Mouse (Mus musculus): Measurements from ENCODE around the gene Nfs1. TPM values are rescaled to one million over a fixed set of nuclear protein-coding genes. Genes with fewer than 3 reads are reported as not detected.
"Not testable (repeated sequence)": the region's sequence is repeated elsewhere in the genome, so short reads cannot be mapped to it uniquely, and the experiment has no call there.

Nfs1 gene
- polyA plus RNA-seq, 1 experiment from 2014 or later: 44.5 TPM

- ATAC-seq (ENCODE audit: low read depth); H3K27me3 ChIP-seq (ENCODE audit: control insufficient read depth, insufficient read depth, low read depth, low read length); H3K36me3 ChIP-seq (ENCODE audit: control insufficient read depth, insufficient read depth); H3K9me3 ChIP-seq (replicated peaks; ENCODE audit: control insufficient read depth, low read length): not testable (repeated sequence)
- peak overlapping the region; percentile 88 for H3K4me3 ChIP-seq (ENCODE audit: low read depth, low read length)
- H3K27ac ChIP-seq (ENCODE audit: low read length): peak overlapping the region; percentile 72
- WGBS (ENCODE audit: insufficient replicate concordance): 14% methylated on average over 5 of the region's 5 CpGs
- peak overlapping the region; percentile 80 for H3K9ac ChIP-seq (ENCODE audit: low read depth, low read length)
- H3K4me2 ChIP-seq (ENCODE audit: low read depth, low read length): peak overlapping the region; percentile 81
- peaks cover 11% of the 10 kb centered on the region for H3K4me1 ChIP-seq (ENCODE audit: control insufficient read depth, low read depth, low read length)
Observed at GRCm38 (mm10) chr2:156112080-156112423, 31.9 kb downstream of the Nfs1 start.

GRCm38 (mm10) chr2:156111358-156112079 lies 32.5 kb downstream of the Nfs1 start, which contains the start of the genes Cpne1 and Rbm12:
TSS of gene Cpne1 (minus strand) at chr2:156111965.
TSS of gene Rbm12 (minus strand) at chr2:156111978.
- Histone ChIP-seq H3K4me3 (ENCODE audit: low read depth, low read length) (peak within 1 kb of the TSS; percentile 88), H3K9me3 (replicated peaks; ENCODE audit: control insufficient read depth, low read length) (no peaks in the 10 kb centered on the region), H3K4me2 (ENCODE audit: low read depth, low read length) (peak within 1 kb of the TSS; percentile 84), H3K27ac (ENCODE audit: low read length) (peak within 1 kb of the TSS; percentile 72), H3K4me1 (ENCODE audit: control insufficient read depth, low read depth, low read length) (peaks cover 11% of the 10 kb centered on the region), H3K9ac (ENCODE audit: low read depth, low read length) (peak within 1 kb of the TSS; percentile 80), H3K27me3 (ENCODE audit: control insufficient read depth, insufficient read depth, low read depth, low read length) (no peaks in the 10 kb centered on the region), H3K36me3 (ENCODE audit: control insufficient read depth, insufficient read depth) (peaks cover 2% of the 10 kb centered on the region; the same call in 1 of the 2 replicates)
- under 1% methylated on average over 73 of the region's 74 CpGs for WGBS (ENCODE audit: insufficient replicate concordance)
- peak; percentile 92 for ATAC-seq (ENCODE audit: low read depth)

- Histone ChIP-seq H3K4me1 (ENCODE audit: control insufficient read depth, low read depth, low read length) (peaks cover 11% of the 10 kb centered on the region), H3K27me3 (ENCODE audit: control insufficient read depth, insufficient read depth, low read depth, low read length) (no peaks in the 10 kb centered on the region), H3K9ac (ENCODE audit: low read depth, low read length) (peak overlapping the region; percentile 80), H3K4me2 (ENCODE audit: low read depth, low read length) (peak overlapping the region; percentile 84), H3K27ac (ENCODE audit: low read length) (peak overlapping the region; percentile 72), H3K4me3 (ENCODE audit: low read depth, low read length) (peak overlapping the region; percentile 88), H3K9me3 (replicated peaks; ENCODE audit: control insufficient read depth, low read length) (no peaks in the 10 kb centered on the region), H3K36me3 (ENCODE audit: control insufficient read depth, insufficient read depth) (peaks cover 2% of the 10 kb centered on the region; the same call in 1 of the 2 replicates)
- 1% methylated on average over 16 of the region's 16 CpGs for WGBS (ENCODE audit: insufficient replicate concordance)
- peak; percentile 57 for ATAC-seq (ENCODE audit: low read depth)
Observed at GRCm38 (mm10) chr2:156110627-156111357, 33.2 kb downstream of the Nfs1 start.

- no peak overlapping the region for H3K4me3 ChIP-seq (ENCODE audit: low read depth, low read length)
- no peak overlapping the region for H3K4me2 ChIP-seq (ENCODE audit: low read depth, low read length)
- H3K36me3 ChIP-seq (ENCODE audit: control insufficient read depth, insufficient read depth): peaks cover 27% of the 10 kb centered on the region
- 79% methylated on average over 5 of the region's 5 CpGs for WGBS (ENCODE audit: insufficient replicate concordance)
- ATAC-seq (ENCODE audit: low read depth): no peak
- H3K4me1 ChIP-seq (ENCODE audit: control insufficient read depth, low read depth, low read length): no peaks in the 10 kb centered on the region
- no peak overlapping the region for H3K9ac ChIP-seq (ENCODE audit: low read depth, low read length)
- no peak overlapping the region for H3K27ac ChIP-seq (ENCODE audit: low read length)
- H3K27me3 ChIP-seq (ENCODE audit: control insufficient read depth, insufficient read depth, low read depth, low read length): no peaks in the 10 kb centered on the region
- no peaks in the 10 kb centered on the region for H3K9me3 ChIP-seq (replicated peaks; ENCODE audit: control insufficient read depth, low read length)
Observed at GRCm38 (mm10) chr2:156091926-156092325, 52.1 kb downstream of the Nfs1 start.

GRCm38 (mm10) chr2:156089799-156090198 lies 54.2 kb downstream of the Nfs1 start:
- ATAC-seq (ENCODE audit: low read depth): no peak
- H3K4me1 ChIP-seq (ENCODE audit: control insufficient read depth, low read depth, low read length): no peaks in the 10 kb centered on the region
- H3K36me3 ChIP-seq (ENCODE audit: control insufficient read depth, insufficient read depth): peaks cover 8% of the 10 kb centered on the region
- no peaks in the 10 kb centered on the region for H3K27me3 ChIP-seq (ENCODE audit: control insufficient read depth, insufficient read depth, low read depth, low read length)
- no peaks in the 10 kb centered on the region for H3K9me3 ChIP-seq (replicated peaks; ENCODE audit: control insufficient read depth, low read length)
- H3K9ac ChIP-seq (ENCODE audit: low read depth, low read length): no peak overlapping the region
- no peak overlapping the region for H3K27ac ChIP-seq (ENCODE audit: low read length)
- H3K4me3 ChIP-seq (ENCODE audit: low read depth, low read length): no peak overlapping the region
- H3K4me2 ChIP-seq (ENCODE audit: low read depth, low read length): no peak overlapping the region
- 88% methylated on average over 1 of the region's 1 CpGs for WGBS (ENCODE audit: insufficient replicate concordance)

GRCm38 (mm10) chr2:156087391-156088110 lies 56.4 kb downstream of the Nfs1 start:
- no peak for ATAC-seq (ENCODE audit: low read depth)
- Histone ChIP-seq H3K4me2 (ENCODE audit: low read depth, low read length) (no peak overlapping the region), H3K9ac (ENCODE audit: low read depth, low read length) (no peak overlapping the region), H3K4me3 (ENCODE audit: low read depth, low read length) (no peak overlapping the region), H3K4me1 (ENCODE audit: control insufficient read depth, low read depth, low read length) (peaks cover 6% of the 10 kb centered on the region; the same call in 1 of the 2 replicates), H3K36me3 (ENCODE audit: control insufficient read depth, insufficient read depth) (peaks cover 5% of the 10 kb centered on the region; the same call in 1 of the 2 replicates), H3K9me3 (replicated peaks; ENCODE audit: control insufficient read depth, low read length) (no peaks in the 10 kb centered on the region), H3K27ac (ENCODE audit: low read length) (no peak overlapping the region), H3K27me3 (ENCODE audit: control insufficient read depth, insufficient read depth, low read depth, low read length) (no peaks in the 10 kb centered on the region)
- WGBS (ENCODE audit: insufficient replicate concordance): 68% methylated on average over 7 of the region's 7 CpGs

- 77% methylated on average over 3 of the region's 3 CpGs for WGBS (ENCODE audit: insufficient replicate concordance)
- Histone ChIP-seq H3K9ac (ENCODE audit: low read depth, low read length) (no peak overlapping the region), H3K4me2 (ENCODE audit: low read depth, low read length) (no peak overlapping the region), H3K4me3 (ENCODE audit: low read depth, low read length) (no peak overlapping the region), H3K4me1 (ENCODE audit: control insufficient read depth, low read depth, low read length) (peaks cover 6% of the 10 kb centered on the region; the same call in 1 of the 2 replicates), H3K27me3 (ENCODE audit: control insufficient read depth, insufficient read depth, low read depth, low read length) (no peaks in the 10 kb centered on the region), H3K36me3 (ENCODE audit: control insufficient read depth, insufficient read depth) (peaks cover under 1% of the 10 kb centered on the region; the same call in 1 of the 2 replicates), H3K9me3 (replicated peaks; ENCODE audit: control insufficient read depth, low read length) (no peaks in the 10 kb centered on the region), H3K27ac (ENCODE audit: low read length) (no peak overlapping the region)
- no peak for ATAC-seq (ENCODE audit: low read depth)
Observed at GRCm38 (mm10) chr2:156084541-156084940, 59.4 kb downstream of the Nfs1 start.

GRCm38 (mm10) chr2:156080391-156080790 lies 63.6 kb downstream of the Nfs1 start:
- H3K27me3 ChIP-seq (ENCODE audit: control insufficient read depth, insufficient read depth, low read depth, low read length): no peaks in the 10 kb centered on the region
- H3K9me3 ChIP-seq (replicated peaks; ENCODE audit: control insufficient read depth, low read length): no peaks in the 10 kb centered on the region
- peaks cover 6% of the 10 kb centered on the region; the same call in 1 of the 2 replicates for H3K4me1 ChIP-seq (ENCODE audit: control insufficient read depth, low read depth, low read length)
- H3K9ac ChIP-seq (ENCODE audit: low read depth, low read length): no peak overlapping the region
- no peak overlapping the region for H3K4me3 ChIP-seq (ENCODE audit: low read depth, low read length)
- ATAC-seq (ENCODE audit: low read depth): no peak
- no peak overlapping the region for H3K27ac ChIP-seq (ENCODE audit: low read length)
- peaks cover 18% of the 10 kb centered on the region for H3K36me3 ChIP-seq (ENCODE audit: control insufficient read depth, insufficient read depth)
- no peak overlapping the region for H3K4me2 ChIP-seq (ENCODE audit: low read depth, low read length)
- WGBS (ENCODE audit: insufficient replicate concordance): 80% methylated on average over 7 of the region's 7 CpGs
